Mouse (Mus musculus): Measurements from ENCODE around the gene Hs6st3. TPM values are rescaled to one million over a fixed set of nuclear protein-coding genes. Genes with fewer than 3 reads are reported as not detected.

The Hs6st3 gene
- polyA plus RNA-seq, 1 experiment from 2014 or later, result 0.11 TPM

DNA sequence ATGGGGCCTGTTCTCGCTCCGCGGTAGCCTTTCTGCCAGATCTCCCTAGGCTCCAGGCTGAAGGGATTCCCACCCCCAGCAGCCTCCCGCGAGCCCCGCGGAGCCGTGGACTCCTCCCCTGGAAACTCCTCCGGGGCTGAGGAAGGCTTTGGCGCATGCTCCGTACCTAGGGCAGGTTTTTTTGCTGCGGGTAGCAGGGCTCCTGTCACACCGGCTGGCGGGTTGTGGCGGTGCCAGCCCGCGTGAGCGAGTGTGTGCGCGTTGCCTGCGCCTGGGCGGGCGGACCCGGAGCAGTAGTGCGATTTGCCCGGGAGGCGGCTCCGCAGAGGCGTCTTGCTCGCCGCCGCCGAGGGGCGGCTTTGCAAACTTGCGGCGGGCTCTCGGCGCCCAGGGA lies 632 bp upstream of the Hs6st3 start:
- Histone ChIP-seq H3K27ac (replicated peaks) (no peak overlapping the region), H3K4me2 (replicated peaks; ENCODE audit: low read depth) (peak overlapping the region; percentile 99), H3K36me3 (ENCODE audit: control insufficient read depth, insufficient read depth, low read length) (no peaks in the 10 kb centered on the region), H3K4me1 (replicated peaks; ENCODE audit: control insufficient read depth, insufficient read depth) (no peaks in the 10 kb centered on the region; the same call in 1 of the 2 replicates), H3K4me3 (ENCODE audit: low read depth, low read length) (peak overlapping the region; percentile 62), H3K9ac (ENCODE audit: low read length) (peak overlapping the region; percentile 58), H3K9me3 (ENCODE audit: control insufficient read depth, low read length) (no peaks in the 10 kb centered on the region), H3K27me3 (ENCODE audit: control insufficient read depth, insufficient read depth, low read length) (peaks cover 5% of the 10 kb centered on the region; the same call in 1 of the 2 replicates)
- TF ChIP-seq CTCF (IDR thresholded peaks at IDR 0.05; ENCODE audit: low read depth), result peak; percentile 48; the same call in 1 of the 2 replicates
- no peak for TF ChIP-seq EP300 (optimal IDR thresholded peaks at IDR 0.05)
- DNase-seq (ENCODE audit: low spot score), result peak; percentile 69
- peak; percentile 84 for ATAC-seq (ENCODE audit: low FRiP score, low TSS enrichment)
- under 1% methylated on average over 38 of the region's 38 CpGs for WGBS

GRCm38 (mm10) chr14:119138786-119139100 lies 602 bp downstream of the Hs6st3 start:
- WGBS, result 2% methylated on average over 20 of the region's 20 CpGs
- H3K4me2 ChIP-seq (replicated peaks; ENCODE audit: low read depth), result peak overlapping the region; percentile 99

GRCm38 (mm10) chr14:119139381-119139950 lies 1.3 kb downstream of the Hs6st3 start:
- DNase-seq (ENCODE audit: low spot score), result no peak
- H3K4me2 ChIP-seq (replicated peaks; ENCODE audit: low read depth), result no peak overlapping the region; the same call in 1 of the 2 replicates
- H3K4me3 ChIP-seq (ENCODE audit: low read depth, low read length), result no peak overlapping the region
- ATAC-seq (ENCODE audit: low FRiP score, low TSS enrichment), result no peak
- H3K9ac ChIP-seq (ENCODE audit: low read length), result no peak overlapping the region
- no peak for TF ChIP-seq CTCF (IDR thresholded peaks at IDR 0.05; ENCODE audit: low read depth)
- no peak for TF ChIP-seq EP300 (optimal IDR thresholded peaks at IDR 0.05)
- no peaks in the 10 kb centered on the region; the same call in 1 of the 2 replicates for H3K4me1 ChIP-seq (replicated peaks; ENCODE audit: control insufficient read depth, insufficient read depth)
- no peaks in the 10 kb centered on the region for H3K9me3 ChIP-seq (ENCODE audit: control insufficient read depth, low read length)
- peaks cover 5% of the 10 kb centered on the region; the same call in 1 of the 2 replicates for H3K27me3 ChIP-seq (ENCODE audit: control insufficient read depth, insufficient read depth, low read length)
- 54% methylated on average over 9 of the region's 9 CpGs for WGBS
- no peaks in the 10 kb centered on the region for H3K36me3 ChIP-seq (ENCODE audit: control insufficient read depth, insufficient read depth, low read length)
- H3K27ac ChIP-seq (replicated peaks), result no peak overlapping the region

More at GRCm38 (mm10) chr14:119138786-119139100, 602 bp downstream of the Hs6st3 start:
- H3K4me1 ChIP-seq (replicated peaks; ENCODE audit: control insufficient read depth, insufficient read depth), result no peaks in the 10 kb centered on the region; the same call in 1 of the 2 replicates
- H3K9ac ChIP-seq (ENCODE audit: low read length), result 0 out of 2 replicates have a peak overlapping the region, but pooled peaks have one; percentile 23
- DNase-seq (ENCODE audit: low spot score), result peak; percentile 29
- peaks cover 5% of the 10 kb centered on the region; the same call in 1 of the 2 replicates for H3K27me3 ChIP-seq (ENCODE audit: control insufficient read depth, insufficient read depth, low read length)
- H3K9me3 ChIP-seq (ENCODE audit: control insufficient read depth, low read length), result no peaks in the 10 kb centered on the region
- TF ChIP-seq CTCF (IDR thresholded peaks at IDR 0.05; ENCODE audit: low read depth) (no peak), EP300 (optimal IDR thresholded peaks at IDR 0.05) (no peak)
- ATAC-seq (ENCODE audit: low FRiP score, low TSS enrichment), result no peak
- peak overlapping the region; percentile 62 for H3K4me3 ChIP-seq (ENCODE audit: low read depth, low read length)
- no peak overlapping the region for H3K27ac ChIP-seq (replicated peaks)
- H3K36me3 ChIP-seq (ENCODE audit: control insufficient read depth, insufficient read depth, low read length), result no peaks in the 10 kb centered on the region

GRCm38 (mm10) chr14:119153088-119153487 lies 14.9 kb downstream of the Hs6st3 start:
- TF ChIP-seq EP300 (optimal IDR thresholded peaks at IDR 0.05) (no peak), CTCF (IDR thresholded peaks at IDR 0.05; ENCODE audit: low read depth) (no peak)
- H3K36me3 ChIP-seq (ENCODE audit: control insufficient read depth, insufficient read depth, low read length), result no peaks in the 10 kb centered on the region
- H3K4me3 ChIP-seq (ENCODE audit: low read depth, low read length), result no peak overlapping the region
- WGBS, result 79% methylated on average over 2 of the region's 2 CpGs
- H3K27me3 ChIP-seq (ENCODE audit: control insufficient read depth, insufficient read depth, low read length), result no peaks in the 10 kb centered on the region
- ATAC-seq (ENCODE audit: low FRiP score, low TSS enrichment) (no peak), DNase-seq (ENCODE audit: low spot score) (no peak)
- peaks cover 8% of the 10 kb centered on the region; the same call in 1 of the 2 replicates for H3K9me3 ChIP-seq (ENCODE audit: control insufficient read depth, low read length)
- no peaks in the 10 kb centered on the region for H3K4me1 ChIP-seq (replicated peaks; ENCODE audit: control insufficient read depth, insufficient read depth)
- no peak overlapping the region for H3K4me2 ChIP-seq (replicated peaks; ENCODE audit: low read depth)
- no peak overlapping the region for H3K9ac ChIP-seq (ENCODE audit: low read length)
- H3K27ac ChIP-seq (replicated peaks), result no peak overlapping the region

DNA sequence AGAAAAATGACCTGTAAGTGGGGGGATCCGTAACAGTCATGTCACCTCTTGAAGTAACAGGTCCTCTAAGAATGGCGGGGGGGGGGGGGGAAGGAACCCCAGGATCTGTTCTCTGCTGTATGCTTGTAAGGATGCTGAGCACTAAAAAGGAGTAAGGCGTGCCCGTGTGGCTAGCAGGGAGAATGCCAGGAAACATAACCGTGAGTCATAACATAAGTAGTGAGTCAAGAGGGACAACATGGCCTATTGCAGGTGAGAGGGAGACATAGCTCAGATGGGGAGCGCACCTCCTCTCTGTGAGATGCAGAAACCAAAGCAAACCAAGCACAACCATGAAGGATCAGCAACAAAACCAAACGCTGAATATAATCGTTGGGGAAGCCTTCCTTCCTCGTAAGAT lies 55.8 kb downstream of the Hs6st3 start:
- no peak overlapping the region for H3K9ac ChIP-seq (ENCODE audit: low read length)
- no peaks in the 10 kb centered on the region for H3K4me1 ChIP-seq (replicated peaks; ENCODE audit: control insufficient read depth, insufficient read depth)
- WGBS, result 89% methylated on average over 9 of the region's 9 CpGs
- no peaks in the 10 kb centered on the region for H3K27me3 ChIP-seq (ENCODE audit: control insufficient read depth, insufficient read depth, low read length)
- DNase-seq (ENCODE audit: low spot score) (no peak), ATAC-seq (ENCODE audit: low FRiP score, low TSS enrichment) (no peak)
- no peak overlapping the region for H3K27ac ChIP-seq (replicated peaks)
- H3K9me3 ChIP-seq (ENCODE audit: control insufficient read depth, low read length), result no peaks in the 10 kb centered on the region
- H3K4me2 ChIP-seq (replicated peaks; ENCODE audit: low read depth), result no peak overlapping the region
- TF ChIP-seq EP300 (optimal IDR thresholded peaks at IDR 0.05) (no peak), CTCF (IDR thresholded peaks at IDR 0.05; ENCODE audit: low read depth) (no peak)
- H3K4me3 ChIP-seq (ENCODE audit: low read depth, low read length), result no peak overlapping the region
- no peaks in the 10 kb centered on the region for H3K36me3 ChIP-seq (ENCODE audit: control insufficient read depth, insufficient read depth, low read length)

DNA sequence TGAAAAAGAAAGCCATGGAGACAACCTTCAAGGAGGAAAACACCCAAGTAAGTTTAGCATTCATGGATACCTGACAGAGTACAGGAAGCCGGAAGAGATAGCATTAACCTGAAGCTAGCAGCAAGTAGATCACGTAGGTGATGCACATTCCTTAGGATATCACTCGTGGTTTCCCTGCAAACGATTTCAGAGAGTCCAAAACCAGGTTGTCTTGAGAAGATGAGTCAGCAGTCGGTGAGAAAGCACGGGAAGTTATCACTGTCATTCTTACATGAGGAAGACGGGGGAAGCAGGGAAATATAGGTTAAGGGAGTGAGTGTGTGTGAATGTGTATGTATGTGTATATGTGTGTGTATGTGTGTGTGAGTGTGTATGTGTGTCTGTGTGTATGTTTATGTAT lies 65.4 kb downstream of the Hs6st3 start:
- Histone ChIP-seq H3K27ac (replicated peaks) (no peak overlapping the region), H3K36me3 (ENCODE audit: control insufficient read depth, insufficient read depth, low read length) (no peaks in the 10 kb centered on the region), H3K9ac (ENCODE audit: low read length) (no peak overlapping the region), H3K9me3 (ENCODE audit: control insufficient read depth, low read length) (no peaks in the 10 kb centered on the region), H3K4me2 (replicated peaks; ENCODE audit: low read depth) (no peak overlapping the region), H3K4me1 (replicated peaks; ENCODE audit: control insufficient read depth, insufficient read depth) (no peaks in the 10 kb centered on the region), H3K27me3 (ENCODE audit: control insufficient read depth, insufficient read depth, low read length) (no peaks in the 10 kb centered on the region), H3K4me3 (ENCODE audit: low read depth, low read length) (no peak overlapping the region)
- TF ChIP-seq CTCF (IDR thresholded peaks at IDR 0.05; ENCODE audit: low read depth) (no peak), EP300 (optimal IDR thresholded peaks at IDR 0.05) (no peak)
- WGBS, result 82% methylated on average over 7 of the region's 7 CpGs
- DNase-seq (ENCODE audit: low spot score), result no peak
- no peak for ATAC-seq (ENCODE audit: low FRiP score, low TSS enrichment)
